Mouse (Mus musculus) heart, postnatal 36 days (tissue): ENCODE data around the gene Zfp607a. TPM values are rescaled to one million over a fixed set of nuclear protein-coding genes. Genes with fewer than 3 reads are reported as not detected.

Source experiments
- total RNA-seq, 2 experiments: library from RNA; stranded (reverse); gene quantifications; 2 replicates each; pipeline ENCODE4 v1.2.3; 2021

The Zfp607a gene
- total RNA-seq, 2 experiments from 2014 or later: 3.3 to 3.9 TPM

Other genes with a start within 250 kb of the Zfp607a start
- not detected for gene Ttc9b, start 203.6 kb upstream of the Zfp607a start, total RNA-seq
- 10 to 100 TPM; 20.6 to 23.1 TPM for gene Map3k10, start 182.9 kb upstream of the Zfp607a start, total RNA-seq
- gene Zfp607b, start 168.2 kb upstream of the Zfp607a start, total RNA-seq: under 1 TPM; 0.44 to 0.60 TPM
- 1 to 10 TPM; 7.9 to 8.3 TPM for gene Zfp60, start 126.1 kb upstream of the Zfp607a start, total RNA-seq
- gene Zfp626, start 50.3 kb upstream of the Zfp607a start, total RNA-seq: 1 to 10 TPM; 4.4 to 4.9 TPM
- gene Zfp59, start 18.9 kb upstream of the Zfp607a start, total RNA-seq: 1 to 10 TPM; 2.4 to 2.7 TPM
- 1 to 10 TPM; 4.4 to 5.3 TPM for gene Zfp974, start 71.9 kb downstream of the Zfp607a start, total RNA-seq
- 1 to 10 TPM; 7.1 to 7.9 TPM for gene Zfp780b, start 121.6 kb downstream of the Zfp607a start, total RNA-seq
- gene Zfp850, start 156.6 kb downstream of the Zfp607a start, total RNA-seq: under 1 TPM; 0.79 to 0.86 TPM
- gene Psmc4, start 192.6 kb downstream of the Zfp607a start, total RNA-seq: 10 to 100 TPM; 88.9 to 91.6 TPM
- gene Fcgbp, start 213.7 kb downstream of the Zfp607a start, total RNA-seq: not detected